Mouse (Mus musculus) megakaryocyte-erythroid progenitor cell, adult 5-6 weeks (primary cell): ENCODE measurements around the gene Rnf208. TPM values are rescaled to one million over a fixed set of nuclear protein-coding genes. Genes with fewer than 3 reads are reported as not detected.

Source experiments
- ATAC-seq: replicated peaks from 2 replicates; pipeline ENCODE4 v1.8.0; 2016; ENCODE audit warnings: mild to moderate bottlenecking, inconsistent platforms; ENCODE audit not compliant: severe bottlenecking, poor library complexity, low FRiP score, low TSS enrichment
- total RNA-seq, 2 experiments: library from RNA; stranded (forward) in 1 of 2; stranded (reverse) in 1 of 2; fragments of 200-1000, 215-1000 nt in 1 of 2; fragments of >200 nt in 1 of 2; fragmentation: Nextera tagmentation in 1 of 2; gene quantifications; 2 replicates each; pipeline ENCODE4 v1.2.3; 2014 to 2017

The Rnf208 gene
- total RNA-seq, 2 experiments from 2014 or later = 10.2 TPM; not detected in 1

- peak; percentile 60 for ATAC-seq
Measured at GRCm38 (mm10) chr2:25223681-25224491, 18.2 kb upstream of the Rnf208 start.

GRCm38 (mm10) chr2:25224492-25224765 lies 17.6 kb upstream of the Rnf208 start, which contains the start of gene Tubb4b:
Tubb4b (minus strand) TSS chr2:25224702.
- ATAC-seq = no peak

GRCm38 (mm10) chr2:25224766-25225752 lies 17.0 kb upstream of the Rnf208 start:
- ATAC-seq = peak; percentile 75

GRCm38 (mm10) chr2:25225811-25226379 lies 16.2 kb upstream of the Rnf208 start:
- ATAC-seq = no peak

- ATAC-seq = no peak
Measured at GRCm38 (mm10) chr2:25226864-25227263, 15.2 kb upstream of the Rnf208 start.

GRCm38 (mm10) chr2:25227406-25227805 lies 14.6 kb upstream of the Rnf208 start:
- ATAC-seq = no peak

- peak; percentile 54 for ATAC-seq
Measured at GRCm38 (mm10) chr2:25228431-25228889, 13.6 kb upstream of the Rnf208 start.

- no peak for ATAC-seq
Measured at GRCm38 (mm10) chr2:25228995-25229530, 13.0 kb upstream of the Rnf208 start.

GRCm38 (mm10) chr2:25229582-25229981 lies 12.5 kb upstream of the Rnf208 start:
- ATAC-seq = no peak

GRCm38 (mm10) chr2:25230581-25230980 lies 11.5 kb upstream of the Rnf208 start:
- ATAC-seq = no peak

- ATAC-seq = no peak
Measured at GRCm38 (mm10) chr2:25231038-25231437, 11.0 kb upstream of the Rnf208 start.

- no peak for ATAC-seq
Measured at GRCm38 (mm10) chr2:25233421-25233820, 8.6 kb upstream of the Rnf208 start.

GRCm38 (mm10) chr2:25234050-25234449 lies 8.0 kb upstream of the Rnf208 start, which contains the start of gene Slc34a3:
Slc34a3 (minus strand) TSS chr2:25234364.
- ATAC-seq = no peak

GRCm38 (mm10) chr2:25234551-25235220 lies 7.4 kb upstream of the Rnf208 start:
- no peak for ATAC-seq

- no peak for ATAC-seq
Measured at GRCm38 (mm10) chr2:25236614-25237013, 5.4 kb upstream of the Rnf208 start, which contains the start of gene Rnf224. Rnf224 (minus strand) TSS chr2:25236787.

- ATAC-seq = no peak
Measured at GRCm38 (mm10) chr2:25237522-25237921, 4.5 kb upstream of the Rnf208 start.

- ATAC-seq = no peak
Measured at GRCm38 (mm10) chr2:25238106-25238505, 3.9 kb upstream of the Rnf208 start.

- no peak for ATAC-seq
Measured at GRCm38 (mm10) chr2:25239766-25240165, 2.3 kb upstream of the Rnf208 start.

- ATAC-seq = no peak
Measured at GRCm38 (mm10) chr2:25240310-25240709, 1.7 kb upstream of the Rnf208 start.
